Mouse (Mus musculus) cerebellum, adult 2 months (tissue): ENCODE data around the gene Frrs1l. TPM values are rescaled to one million over a fixed set of nuclear protein-coding genes. Genes with fewer than 3 reads are reported as not detected.

Experiments used
- DNase-seq, 2 experiments: peaks; one replicate each; pipeline ENCODE4 v3.0.0; 2021
- H3K27ac ChIP-seq: fragments of 200-500 bp; 2 replicates; pipeline ENCODE4 v1.5.1; 2012; ENCODE audit warnings: low read length, control low read depth, inconsistent platforms; ENCODE audit not compliant: insufficient read depth
- H3K27me3 ChIP-seq: fragments of 200-500 bp; 2 replicates; pipeline ENCODE4 v1.6.1; 2012; ENCODE audit warnings: inconsistent platforms, mild to moderate bottlenecking, low read length, moderate library complexity; ENCODE audit not compliant: control insufficient read depth, insufficient read depth
- H3K4me1 ChIP-seq: fragments of 200-500 bp; 2 replicates; pipeline ENCODE4 v1.6.1; 2011; ENCODE audit warnings: low read length; ENCODE audit not compliant: control insufficient read depth, insufficient read depth
- H3K4me3 ChIP-seq: fragments of 200-500 bp; replicated peaks from 2 replicates; pipeline ENCODE3; 2011; ENCODE audit warnings: mild to moderate bottlenecking, low read depth, low read length, control low read depth; ENCODE audit not compliant: insufficient read depth
- CTCF ChIP-seq: fragments of 200-500 bp; IDR thresholded peaks from 2 replicates; pipeline ENCODE4 v1.5.1; 2011; ENCODE audit warnings: low read depth, mild to moderate bottlenecking, control low read depth, low read length, moderate library complexity, borderline replicate concordance; ENCODE audit not compliant: insufficient read depth
- POLR2A ChIP-seq: fragments of 200-500 bp; IDR thresholded peaks from 2 replicates; pipeline ENCODE4 v1.6.1; 2011; ENCODE audit warnings: low read length, control low read depth, borderline replicate concordance; ENCODE audit not compliant: insufficient read depth
- WGBS: fragments of 180-500 bp; shearing (Covaris S2); methylation state at CpG from one replicate; pipeline ENCODE4 v1.1.7; 2018; 5-methylcytosine and 5-hydroxymethylcytosine counted together
- polyA plus RNA-seq: library from polyadenylated mRNA; depleted of rRNA; stranded (reverse); fragments of >200 nt; gene quantifications from 2 replicates; pipeline ENCODE4 v1.2.3, GENCODE M21; 2012

Gene Frrs1l
- polyA plus RNA-seq, 1 experiment, result 102 TPM

GRCm38 (mm10) chr4:56943258-56943657 lies 46.9 kb downstream of the Frrs1l start:
- no peaks in the 10 kb centered on the region for H3K27me3 ChIP-seq
- H3K4me3 ChIP-seq, result no peak overlapping the region
- TF ChIP-seq CTCF (no peak), POLR2A (no peak)
- DNase-seq, result no peak
- no peak overlapping the region for H3K27ac ChIP-seq
- H3K4me1 ChIP-seq, result peaks cover 14% of the 10 kb centered on the region; the same call in 1 of the 2 replicates
- WGBS, result 74% methylated on average over 1 of the region's 1 CpGs

DNA sequence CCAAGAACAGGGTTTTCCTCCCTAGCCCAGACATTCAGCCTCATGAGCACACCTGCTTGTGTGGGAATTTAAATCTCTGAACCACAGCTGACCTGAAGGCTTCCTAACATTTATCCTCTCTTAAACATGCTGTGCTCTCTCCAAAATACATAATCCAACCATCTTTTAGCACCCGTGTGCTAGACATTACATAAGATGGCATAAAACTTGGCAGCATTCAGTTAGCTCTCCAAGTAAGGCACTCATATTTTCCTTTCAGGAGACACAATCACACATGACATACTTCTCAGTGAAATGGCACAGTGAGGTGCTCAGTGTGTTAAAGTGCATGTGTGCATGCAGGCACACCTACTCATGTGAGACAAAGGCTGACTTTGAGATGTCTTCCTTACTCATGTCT lies 47.6 kb downstream of the Frrs1l start:
- WGBS, result 54% methylated on average over 1 of the region's 1 CpGs
- Histone ChIP-seq H3K4me3 (no peak overlapping the region), H3K27ac (no peak overlapping the region), H3K4me1 (peaks cover 14% of the 10 kb centered on the region; the same call in 1 of the 2 replicates), H3K27me3 (no peaks in the 10 kb centered on the region; the same call in 1 of the 2 replicates)
- TF ChIP-seq CTCF (no peak), POLR2A (no peak)
- DNase-seq, result no peak

GRCm38 (mm10) chr4:56941481-56941880 lies 48.7 kb downstream of the Frrs1l start:
- DNase-seq, result no peak
- 64% methylated on average over 4 of the region's 4 CpGs for WGBS
- no peak overlapping the region for H3K4me3 ChIP-seq
- H3K4me1 ChIP-seq, result peaks cover 14% of the 10 kb centered on the region; the same call in 1 of the 2 replicates
- no peaks in the 10 kb centered on the region; the same call in 1 of the 2 replicates for H3K27me3 ChIP-seq
- H3K27ac ChIP-seq, result no peak overlapping the region
- TF ChIP-seq POLR2A (no peak), CTCF (no peak)

DNA sequence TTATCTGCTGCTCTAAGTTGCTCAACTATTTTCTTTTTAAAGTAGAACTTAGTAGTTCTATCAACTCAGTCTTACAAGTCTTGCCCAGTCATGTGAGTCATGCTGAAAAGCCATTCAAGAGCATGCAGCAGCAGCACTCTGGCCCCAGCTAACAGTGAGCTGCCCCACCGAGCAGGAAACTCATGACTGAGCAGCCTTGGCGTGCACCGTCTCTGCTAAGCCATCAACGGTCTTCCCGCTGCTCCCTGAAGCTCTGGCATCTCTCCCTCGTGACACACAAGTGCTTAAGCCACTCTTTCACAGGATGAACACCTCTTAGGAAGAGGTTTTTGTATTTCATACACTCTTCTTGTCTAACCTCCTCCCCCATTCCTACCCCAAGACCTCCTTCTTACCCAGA lies 53.1 kb downstream of the Frrs1l start:
- WGBS, result 15% methylated on average over 6 of the region's 6 CpGs
- no peaks in the 10 kb centered on the region; the same call in 1 of the 2 replicates for H3K27me3 ChIP-seq
- H3K4me1 ChIP-seq, result no peaks in the 10 kb centered on the region
- no peak overlapping the region for H3K4me3 ChIP-seq
- H3K27ac ChIP-seq, result no peak overlapping the region
- DNase-seq, result no peak
- no peak for TF ChIP-seq CTCF
- TF ChIP-seq POLR2A, result no peak

DNA sequence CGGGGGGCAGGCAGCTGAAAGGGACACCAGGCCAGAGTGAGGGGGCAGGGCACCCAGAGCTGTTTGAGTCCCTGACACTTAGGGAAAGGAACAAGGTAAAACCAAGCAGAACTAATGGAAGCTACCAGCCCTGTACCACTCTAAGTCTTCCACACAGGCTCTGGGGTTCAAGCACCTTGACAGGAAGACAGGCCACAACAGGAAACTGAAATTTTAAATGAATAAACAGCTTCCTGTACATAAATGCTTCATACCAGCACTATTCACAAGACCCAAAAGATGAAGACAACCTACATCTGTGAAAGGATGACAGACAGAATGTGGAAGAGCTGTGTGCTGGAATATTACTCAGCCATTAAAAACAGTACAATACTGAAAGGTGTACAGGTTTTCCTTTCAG lies 54.9 kb downstream of the Frrs1l start:
- H3K4me1 ChIP-seq, result no peaks in the 10 kb centered on the region
- WGBS, result no CpG with 5 or more reads among the region's 1 CpGs
- no peak for DNase-seq
- H3K4me3 ChIP-seq, result no peak overlapping the region
- no peak for TF ChIP-seq CTCF
- TF ChIP-seq POLR2A, result no peak
- H3K27me3 ChIP-seq, result no peaks in the 10 kb centered on the region; the same call in 1 of the 2 replicates
- H3K27ac ChIP-seq, result no peak overlapping the region

- no peaks in the 10 kb centered on the region; the same call in 1 of the 2 replicates for H3K27me3 ChIP-seq
- no peaks in the 10 kb centered on the region for H3K4me1 ChIP-seq
- 91% methylated on average over 4 of the region's 4 CpGs for WGBS
- H3K27ac ChIP-seq, result no peak overlapping the region
- no peak for TF ChIP-seq POLR2A
- no peak for TF ChIP-seq CTCF
- no peak overlapping the region for H3K4me3 ChIP-seq
- no peak for DNase-seq
Measured at GRCm38 (mm10) chr4:56933154-56933553, 57.0 kb downstream of the Frrs1l start.

- DNase-seq, result no peak
- TF ChIP-seq POLR2A, result no peak
- no peak for TF ChIP-seq CTCF
- Histone ChIP-seq H3K27ac (no peak overlapping the region), H3K27me3 (no peaks in the 10 kb centered on the region), H3K4me1 (no peaks in the 10 kb centered on the region), H3K4me3 (no peak overlapping the region)
- WGBS, result 57% methylated on average over 7 of the region's 7 CpGs
Measured at GRCm38 (mm10) chr4:56932096-56932495, 58.1 kb downstream of the Frrs1l start.

- Histone ChIP-seq H3K27me3 (no peaks in the 10 kb centered on the region), H3K4me3 (no peak overlapping the region), H3K27ac (no peak overlapping the region), H3K4me1 (no peaks in the 10 kb centered on the region)
- DNase-seq, result no peak
- TF ChIP-seq POLR2A (no peak), CTCF (no peak)
- 82% methylated on average over 4 of the region's 4 CpGs for WGBS
Measured at GRCm38 (mm10) chr4:56930312-56930711, 59.9 kb downstream of the Frrs1l start.

DNA sequence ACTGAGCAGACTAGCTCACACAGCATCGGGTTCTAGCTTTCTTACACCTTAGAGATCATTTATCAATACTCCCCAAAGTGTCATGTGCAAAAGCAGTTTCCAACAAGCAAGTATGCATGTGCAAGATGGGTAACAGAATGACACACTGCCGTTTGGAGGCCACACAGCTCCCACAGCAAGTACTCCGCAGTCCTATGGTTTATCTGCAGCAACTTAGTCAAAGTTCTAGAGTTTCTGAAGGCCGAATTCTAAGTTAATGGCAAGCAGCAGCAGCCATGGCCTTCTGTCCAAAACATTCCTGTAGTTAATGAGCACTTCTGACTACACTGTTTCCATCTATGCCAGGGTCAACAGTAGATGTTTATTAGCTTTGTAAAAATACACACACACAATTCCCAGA lies 63.2 kb downstream of the Frrs1l start:
- no peak for DNase-seq
- TF ChIP-seq POLR2A (no peak), CTCF (no peak)
- H3K27ac ChIP-seq, result no peak overlapping the region
- no peaks in the 10 kb centered on the region for H3K4me1 ChIP-seq
- H3K4me3 ChIP-seq, result no peak overlapping the region
- WGBS, result 86% methylated on average over 4 of the region's 4 CpGs
- no peaks in the 10 kb centered on the region for H3K27me3 ChIP-seq
